Mouse (Mus musculus): Measurements from ENCODE around the gene Plet1. TPM values are rescaled to one million over a fixed set of nuclear protein-coding genes. Genes with fewer than 3 reads are reported as not detected.

The Plet1 gene
- not detected in 3 replicates for total RNA-seq (2017)

GRCm38 (mm10) chr9:50494311-50494710 is at the start of gene Plet1:
TSS of gene Plet1 (plus strand) at chr9:50494525.
- ATAC-seq (replicated peaks; ENCODE audit: insufficient number of reproducible peaks, low FRiP score, low TSS enrichment, poor library complexity, severe bottlenecking), result no peak

GRCm38 (mm10) chr9:50449048-50449447 is 45.3 kb upstream of the Plet1 start:
- ATAC-seq (replicated peaks; ENCODE audit: insufficient number of reproducible peaks, low FRiP score, low TSS enrichment, poor library complexity, severe bottlenecking), result no peak

- no peak for ATAC-seq (replicated peaks; ENCODE audit: insufficient number of reproducible peaks, low FRiP score, low TSS enrichment, poor library complexity, severe bottlenecking)
Observed at GRCm38 (mm10) chr9:50451456-50452218, 42.7 kb upstream of the Plet1 start.

GRCm38 (mm10) chr9:50452303-50452775 is 42.0 kb upstream of the Plet1 start:
- peak; percentile 99 for ATAC-seq (replicated peaks; ENCODE audit: insufficient number of reproducible peaks, low FRiP score, low TSS enrichment, poor library complexity, severe bottlenecking)

- no peak for ATAC-seq (replicated peaks; ENCODE audit: insufficient number of reproducible peaks, low FRiP score, low TSS enrichment, poor library complexity, severe bottlenecking)
Observed at GRCm38 (mm10) chr9:50457596-50457995, 36.7 kb upstream of the Plet1 start.

- ATAC-seq (replicated peaks; ENCODE audit: insufficient number of reproducible peaks, low FRiP score, low TSS enrichment, poor library complexity, severe bottlenecking), result no peak; the same call in 1 of the 2 replicates
Observed at GRCm38 (mm10) chr9:50459537-50459936, 34.8 kb upstream of the Plet1 start.

GRCm38 (mm10) chr9:50462494-50463204 is 31.7 kb upstream of the Plet1 start:
- peak; percentile 89 for ATAC-seq (replicated peaks; ENCODE audit: insufficient number of reproducible peaks, low FRiP score, low TSS enrichment, poor library complexity, severe bottlenecking)

- no peak for ATAC-seq (replicated peaks; ENCODE audit: insufficient number of reproducible peaks, low FRiP score, low TSS enrichment, poor library complexity, severe bottlenecking)
Observed at GRCm38 (mm10) chr9:50463205-50463508, 31.2 kb upstream of the Plet1 start.

GRCm38 (mm10) chr9:50470377-50471100 is 23.8 kb upstream of the Plet1 start:
- ATAC-seq (replicated peaks; ENCODE audit: insufficient number of reproducible peaks, low FRiP score, low TSS enrichment, poor library complexity, severe bottlenecking), result peak; percentile 61

- no peak for ATAC-seq (replicated peaks; ENCODE audit: insufficient number of reproducible peaks, low FRiP score, low TSS enrichment, poor library complexity, severe bottlenecking)
Observed at GRCm38 (mm10) chr9:50471181-50471901, 23.0 kb upstream of the Plet1 start.

GRCm38 (mm10) chr9:50475318-50475717 is 19.0 kb upstream of the Plet1 start:
- ATAC-seq (replicated peaks; ENCODE audit: insufficient number of reproducible peaks, low FRiP score, low TSS enrichment, poor library complexity, severe bottlenecking), result no peak

- ATAC-seq (replicated peaks; ENCODE audit: insufficient number of reproducible peaks, low FRiP score, low TSS enrichment, poor library complexity, severe bottlenecking), result no peak
Observed at GRCm38 (mm10) chr9:50475745-50476144, 18.6 kb upstream of the Plet1 start.

GRCm38 (mm10) chr9:50476651-50477050 is 17.7 kb upstream of the Plet1 start:
- no peak for ATAC-seq (replicated peaks; ENCODE audit: insufficient number of reproducible peaks, low FRiP score, low TSS enrichment, poor library complexity, severe bottlenecking)

GRCm38 (mm10) chr9:50477270-50477669 is 17.1 kb upstream of the Plet1 start:
- ATAC-seq (replicated peaks; ENCODE audit: insufficient number of reproducible peaks, low FRiP score, low TSS enrichment, poor library complexity, severe bottlenecking), result no peak

GRCm38 (mm10) chr9:50478826-50479225 is 15.5 kb upstream of the Plet1 start:
- ATAC-seq (replicated peaks; ENCODE audit: insufficient number of reproducible peaks, low FRiP score, low TSS enrichment, poor library complexity, severe bottlenecking), result peak; percentile 75

GRCm38 (mm10) chr9:50479476-50479875 is 14.8 kb upstream of the Plet1 start:
- ATAC-seq (replicated peaks; ENCODE audit: insufficient number of reproducible peaks, low FRiP score, low TSS enrichment, poor library complexity, severe bottlenecking), result peak; percentile 62

GRCm38 (mm10) chr9:50482743-50483142 is 11.6 kb upstream of the Plet1 start:
- ATAC-seq (replicated peaks; ENCODE audit: insufficient number of reproducible peaks, low FRiP score, low TSS enrichment, poor library complexity, severe bottlenecking), result no peak

- ATAC-seq (replicated peaks; ENCODE audit: insufficient number of reproducible peaks, low FRiP score, low TSS enrichment, poor library complexity, severe bottlenecking), result no peak
Observed at GRCm38 (mm10) chr9:50485521-50485920, 8.8 kb upstream of the Plet1 start.

GRCm38 (mm10) chr9:50490836-50491235 is 3.5 kb upstream of the Plet1 start:
- peak; percentile 76 for ATAC-seq (replicated peaks; ENCODE audit: insufficient number of reproducible peaks, low FRiP score, low TSS enrichment, poor library complexity, severe bottlenecking)

Measured in monocyte, adult 5-6 weeks (primary cell).